Mouse (Mus musculus) midbrain, embryonic 10.5 days (tissue): ENCODE measurements around the gene Lbx2. TPM values are rescaled to one million over a fixed set of nuclear protein-coding genes. Genes with fewer than 3 reads are reported as not detected.

ENCODE experiments used
- DNase-seq: peaks from one replicate; pipeline ENCODE4 v3.0.0-alpha.2; 2017; ENCODE audit warnings: low spot score
- H3K27ac ChIP-seq: fragments of 300-500 bp; sonication (generic); replicated peaks from 2 replicates; pipeline ENCODE4 v1.5.1; 2016; ENCODE audit warnings: mild to moderate bottlenecking
- H3K27me3 ChIP-seq: fragments of 300-500 bp; sonication (generic); 2 replicates; pipeline ENCODE4 v1.6.1; 2016; ENCODE audit warnings: low read depth, mild to moderate bottlenecking; ENCODE audit not compliant: poor library complexity, severe bottlenecking
- H3K36me3 ChIP-seq: fragments of 300-500 bp; sonication (generic); 2 replicates; pipeline ENCODE4 v1.6.1; 2016; ENCODE audit warnings: mild to moderate bottlenecking, moderate library complexity
- H3K4me1 ChIP-seq: fragments of 300-500 bp; sonication (generic); 2 replicates; pipeline ENCODE4 v1.6.1; 2016
- H3K4me3 ChIP-seq: fragments of 300-500 bp; sonication (generic); 2 replicates; pipeline ENCODE4 v1.5.1; 2016; ENCODE audit warnings: mild to moderate bottlenecking, moderate library complexity
- H3K9me3 ChIP-seq: fragments of 300-500 bp; sonication (generic); replicated peaks from 2 replicates; pipeline ENCODE4 v1.6.1; 2016; ENCODE audit warnings: mild to moderate bottlenecking
- WGBS: fragments of 180-500 bp; shearing (Covaris S2); methylation state at CpG from one replicate; pipeline ENCODE4 v1.1.7; 2016; 5-methylcytosine and 5-hydroxymethylcytosine counted together
- polyA plus RNA-seq: library from polyadenylated mRNA; unstranded; fragments of >200 nt; fragmentation: Nextera tagmentation; extraction: Ambion mirVana; gene quantifications from 2 replicates; pipeline ENCODE4 v1.2.1, GENCODE M21; 2016

Gene Lbx2
- polyA plus RNA-seq, result 0.29 and 0.73 TPM in 2 replicates

- peaks cover 40% of the 10 kb centered on the region for H3K4me1 ChIP-seq
- H3K4me3 ChIP-seq, result peak within 1 kb of the TSS; percentile 40
- no peak within 1 kb of the TSS for H3K27ac ChIP-seq
- peaks cover 10% of the 10 kb centered on the region for H3K36me3 ChIP-seq
- DNase-seq, result no peak
- no peaks in the 10 kb centered on the region for H3K9me3 ChIP-seq
- 2% methylated on average over 42 of the region's 42 CpGs for WGBS
- H3K27me3 ChIP-seq, result peaks cover 97% of the 10 kb centered on the region
Observed at GRCm38 (mm10) chr6:83086121-83087035, at the start of gene Lbx2. TSS of gene Lbx2 (plus strand) at chr6:83086367.

- Histone ChIP-seq H3K9me3 (no peaks in the 10 kb centered on the region), H3K27ac (no peak overlapping the region), H3K4me1 (peaks cover 44% of the 10 kb centered on the region), H3K27me3 (peaks cover 55% of the 10 kb centered on the region), H3K4me3 (no peak overlapping the region), H3K36me3 (no peaks in the 10 kb centered on the region)
- 80% methylated on average over 8 of the region's 8 CpGs for WGBS
- DNase-seq, result no peak
Observed at GRCm38 (mm10) chr6:83037188-83037587, 49.0 kb upstream of the Lbx2 start.

GRCm38 (mm10) chr6:83038496-83039012 is 47.6 kb upstream of the Lbx2 start:
- WGBS, result 8% methylated on average over 24 of the region's 24 CpGs
- peaks cover 32% of the 10 kb centered on the region for H3K4me1 ChIP-seq
- H3K27me3 ChIP-seq, result peaks cover 47% of the 10 kb centered on the region
- H3K9me3 ChIP-seq, result no peaks in the 10 kb centered on the region
- peak; percentile 91 for DNase-seq
- H3K36me3 ChIP-seq, result no peaks in the 10 kb centered on the region
- peak overlapping the region; percentile 44 for H3K4me3 ChIP-seq
- peak overlapping the region; percentile 76 for H3K27ac ChIP-seq

- H3K27ac ChIP-seq, result no peak overlapping the region
- H3K4me1 ChIP-seq, result peaks cover 23% of the 10 kb centered on the region
- no peaks in the 10 kb centered on the region for H3K36me3 ChIP-seq
- no peak overlapping the region for H3K4me3 ChIP-seq
- WGBS, result 76% methylated on average over 5 of the region's 5 CpGs
- H3K9me3 ChIP-seq, result no peaks in the 10 kb centered on the region
- DNase-seq, result no peak
- H3K27me3 ChIP-seq, result peaks cover 28% of the 10 kb centered on the region
Observed at GRCm38 (mm10) chr6:83040601-83041000, 45.6 kb upstream of the Lbx2 start.

- no peak for DNase-seq
- 70% methylated on average over 6 of the region's 6 CpGs for WGBS
- H3K36me3 ChIP-seq, result no peaks in the 10 kb centered on the region
- no peaks in the 10 kb centered on the region; the same call in 1 of the 2 replicates for H3K27me3 ChIP-seq
- no peak overlapping the region for H3K4me3 ChIP-seq
- H3K9me3 ChIP-seq, result no peaks in the 10 kb centered on the region
- H3K4me1 ChIP-seq, result peaks cover 17% of the 10 kb centered on the region
- H3K27ac ChIP-seq, result no peak overlapping the region
Observed at GRCm38 (mm10) chr6:83043561-83043960, 42.6 kb upstream of the Lbx2 start.

- 89% methylated on average over 5 of the region's 5 CpGs for WGBS
- no peaks in the 10 kb centered on the region for H3K9me3 ChIP-seq
- no peak overlapping the region for H3K4me3 ChIP-seq
- DNase-seq, result no peak
- no peaks in the 10 kb centered on the region for H3K36me3 ChIP-seq
- peaks cover 13% of the 10 kb centered on the region for H3K4me1 ChIP-seq
- no peaks in the 10 kb centered on the region; the same call in 1 of the 2 replicates for H3K27me3 ChIP-seq
- H3K27ac ChIP-seq, result no peak overlapping the region
Observed at GRCm38 (mm10) chr6:83043993-83044392, 42.2 kb upstream of the Lbx2 start.

- WGBS, result 83% methylated on average over 9 of the region's 9 CpGs
Observed at GRCm38 (mm10) chr6:83044742-83045141, 41.4 kb upstream of the Lbx2 start.

GRCm38 (mm10) chr6:83049367-83049766 is 36.8 kb upstream of the Lbx2 start:
- Histone ChIP-seq H3K4me1 (peaks cover 26% of the 10 kb centered on the region), H3K27me3 (no peaks in the 10 kb centered on the region), H3K4me3 (no peak overlapping the region), H3K27ac (no peak overlapping the region), H3K9me3 (no peaks in the 10 kb centered on the region), H3K36me3 (peaks cover 27% of the 10 kb centered on the region)
- WGBS, result 78% methylated on average over 10 of the region's 10 CpGs
- DNase-seq, result no peak

More at GRCm38 (mm10) chr6:83044742-83045141, 41.4 kb upstream of the Lbx2 start:
- no peaks in the 10 kb centered on the region; the same call in 1 of the 2 replicates for H3K27me3 ChIP-seq
- H3K9me3 ChIP-seq, result no peaks in the 10 kb centered on the region
- no peak overlapping the region for H3K27ac ChIP-seq
- H3K4me1 ChIP-seq, result peaks cover 12% of the 10 kb centered on the region
- no peaks in the 10 kb centered on the region for H3K36me3 ChIP-seq
- DNase-seq, result no peak
- no peak overlapping the region for H3K4me3 ChIP-seq

- H3K4me3 ChIP-seq, result peak overlapping the region; percentile 97
- peaks cover 51% of the 10 kb centered on the region for H3K36me3 ChIP-seq
- WGBS, result 3% methylated on average over 26 of the region's 26 CpGs
- peak; percentile 62 for DNase-seq
- peak overlapping the region; percentile 91 for H3K27ac ChIP-seq
- no peaks in the 10 kb centered on the region for H3K9me3 ChIP-seq
- H3K4me1 ChIP-seq, result peaks cover 37% of the 10 kb centered on the region
- H3K27me3 ChIP-seq, result no peaks in the 10 kb centered on the region
Observed at GRCm38 (mm10) chr6:83053136-83053960, 32.8 kb upstream of the Lbx2 start.

- Histone ChIP-seq H3K27me3 (peaks cover 5% of the 10 kb centered on the region), H3K4me3 (peak within 1 kb of the TSS; percentile 97), H3K4me1 (peaks cover 37% of the 10 kb centered on the region), H3K27ac (peak within 1 kb of the TSS; percentile 91), H3K9me3 (no peaks in the 10 kb centered on the region), H3K36me3 (peaks cover 52% of the 10 kb centered on the region)
- DNase-seq, result peak; percentile 98
- WGBS, result under 1% methylated on average over 64 of the region's 64 CpGs
Observed at GRCm38 (mm10) chr6:83054074-83054851, 31.9 kb upstream of the Lbx2 start, which contains the start of gene Aup1. TSS of gene Aup1 (plus strand) at chr6:83054521.

GRCm38 (mm10) chr6:83054871-83055431 is 31.2 kb upstream of the Lbx2 start, which contains the start of gene Htra2:
TSS of gene Htra2 (minus strand) at chr6:83055273.
- WGBS, result under 1% methylated on average over 50 of the region's 50 CpGs
- DNase-seq, result no peak
- H3K9me3 ChIP-seq, result no peaks in the 10 kb centered on the region

More at GRCm38 (mm10) chr6:83054871-83055431, 31.2 kb upstream of the Lbx2 start, which contains the start of gene Htra2:
- Histone ChIP-seq H3K4me1 (peaks cover 37% of the 10 kb centered on the region), H3K4me3 (peak within 1 kb of the TSS; percentile 97), H3K27me3 (peaks cover 11% of the 10 kb centered on the region), H3K27ac (peak within 1 kb of the TSS; percentile 91), H3K36me3 (peaks cover 52% of the 10 kb centered on the region)
